16 mouse cellular contexts compared by ENCODE assay signal in genomic region chr4:134929536-134929935, GRCm38 (mm10). TPM values are rescaled to one million over a fixed set of nuclear protein-coding genes. Genes with fewer than 3 reads are reported as not detected.
DNase-seq lines count a peak whose midpoint lies in the region; ATAC-seq and TF ChIP-seq lines count a peak whose summit lies in the region.
"Had no signal": no experiment of that assay in that cellular context is flagged by ENCODE, and none has a peak within 500 bp of the region (broad histone marks: within the 10 kb centered on the region; RNA-seq: fewer than 3 reads in every experiment).

No protein-coding gene starts in this region.

- H3K4me3 ChIP-seq in erythroblast, embryonic 14.5 days (replicated peaks): peak overlapping the region; percentile 70
- no peak overlapping the region for H3K4me3 ChIP-seq in stomach, embryonic 15.5 days (replicated peaks)
- no peak overlapping the region for H3K4me3 ChIP-seq in stomach, postnatal 0 days (ENCODE audit: low read depth, low read length)
- no peak overlapping the region for H3K4me3 ChIP-seq in neural tube, embryonic 15.5 days (replicated peaks)

- WGBS in stomach, embryonic 15.5 days: 65% methylated on average over 4 of the region's 4 CpGs
- WGBS in stomach, postnatal 0 days: 82% methylated on average over 4 of the region's 4 CpGs
- 75% methylated on average over 4 of the region's 4 CpGs for WGBS in neural tube, embryonic 15.5 days

- no peak overlapping the region for H3K4me2 ChIP-seq in stomach, embryonic 15.5 days
- no peak overlapping the region for H3K4me2 ChIP-seq in stomach, postnatal 0 days (replicated peaks; ENCODE audit: low read depth)
- no peak overlapping the region for H3K4me2 ChIP-seq in neural tube, embryonic 15.5 days

- DNase-seq in stomach, postnatal 0 days (ENCODE audit: low spot score): no peak
- DNase-seq in induced T-regulatory cell, adult 2 months (ENCODE audit: low read depth): peak; percentile 50
- DNase-seq in T-cell, adult 2 months (ENCODE audit: low spot score): no peak
- DNase-seq: cerebellum, adult 2 months; heart, adult 11 months; right cerebral cortex, postnatal 14 days had no signal

- ATAC-seq in erythroblast, adult 5-6 weeks (replicated peaks; ENCODE audit: low FRiP score, poor library complexity, severe bottlenecking): no peak
- ATAC-seq in stomach, embryonic 15.5 days (ENCODE audit: insufficient read depth, low FRiP score, low read depth): no peak
- no peak for ATAC-seq in stomach, postnatal 0 days (ENCODE audit: low FRiP score, low TSS enrichment)
- ATAC-seq in neutrophil, adult 5-6 weeks (ENCODE audit: extremely low read depth, insufficient number of reproducible peaks, low FRiP score, poor library complexity, severe bottlenecking): 0 out of 2 replicates have a peak, but pooled peaks have one; percentile 5
- no peak for ATAC-seq in neural tube, embryonic 15.5 days (ENCODE audit: low FRiP score)
- ATAC-seq: intestine, postnatal 0 days had no signal

- H3K9ac ChIP-seq in stomach, embryonic 15.5 days: no peak overlapping the region
- no peak overlapping the region for H3K9ac ChIP-seq in stomach, postnatal 0 days (ENCODE audit: low read length)
- no peak overlapping the region for H3K9ac ChIP-seq in neural tube, embryonic 15.5 days (replicated peaks)
- H3K9ac ChIP-seq: forebrain, embryonic 12.5 days; lung, embryonic 15.5 days had no signal

- TF ChIP-seq EP300 in stomach, postnatal 0 days (optimal IDR thresholded peaks at IDR 0.05): no peak

- no peaks in the 10 kb centered on the region for H3K9me3 ChIP-seq in erythroblast, embryonic 14.5 days (ENCODE audit: control insufficient read depth, low read length)
- no peaks in the 10 kb centered on the region for H3K9me3 ChIP-seq in stomach, embryonic 15.5 days
- no peaks in the 10 kb centered on the region for H3K9me3 ChIP-seq in stomach, postnatal 0 days (ENCODE audit: control insufficient read depth, low read length)
- H3K9me3 ChIP-seq in neural tube, embryonic 15.5 days (replicated peaks): no peaks in the 10 kb centered on the region
- H3K9me3 ChIP-seq: embryonic facial prominence, embryonic 10.5 days; forebrain, embryonic 12.5 days; lung, embryonic 15.5 days; midbrain, embryonic 13.5 days had no signal

- peaks cover 87% of the 10 kb centered on the region for H3K36me3 ChIP-seq in erythroblast, embryonic 14.5 days (ENCODE audit: control insufficient read depth)
- H3K36me3 ChIP-seq in stomach, embryonic 15.5 days: peaks cover 36% of the 10 kb centered on the region
- H3K36me3 ChIP-seq in stomach, postnatal 0 days (ENCODE audit: control insufficient read depth, insufficient read depth, low read length): peaks cover 34% of the 10 kb centered on the region
- H3K36me3 ChIP-seq in neural tube, embryonic 15.5 days: peaks cover 54% of the 10 kb centered on the region

- no peaks in the 10 kb centered on the region for H3K27me3 ChIP-seq in erythroblast, embryonic 14.5 days (ENCODE audit: control insufficient read depth)
- H3K27me3 ChIP-seq in stomach, embryonic 15.5 days (replicated peaks): no peaks in the 10 kb centered on the region
- H3K27me3 ChIP-seq in stomach, postnatal 0 days (ENCODE audit: control insufficient read depth, insufficient read depth, low read length): no peaks in the 10 kb centered on the region
- H3K27me3 ChIP-seq in neural tube, embryonic 15.5 days (replicated peaks): no peaks in the 10 kb centered on the region
- H3K27me3 ChIP-seq: forebrain, embryonic 12.5 days; lung, embryonic 15.5 days; midbrain, embryonic 13.5 days had no signal

- peaks cover 72% of the 10 kb centered on the region for H3K4me1 ChIP-seq in erythroblast, embryonic 14.5 days (ENCODE audit: control insufficient read depth)
- peaks cover 12% of the 10 kb centered on the region for H3K4me1 ChIP-seq in stomach, embryonic 15.5 days
- H3K4me1 ChIP-seq in stomach, postnatal 0 days (replicated peaks; ENCODE audit: control insufficient read depth, insufficient read depth): peaks cover 2% of the 10 kb centered on the region; the same call in 1 of the 2 replicates
- H3K4me1 ChIP-seq in neural tube, embryonic 15.5 days: peaks cover 41% of the 10 kb centered on the region

- H3K27ac ChIP-seq in stomach, embryonic 15.5 days: 0 out of 2 replicates have a peak overlapping the region, but pooled peaks have one; percentile 69
- H3K27ac ChIP-seq in stomach, postnatal 0 days (replicated peaks): no peak overlapping the region
- H3K27ac ChIP-seq in neural tube, embryonic 15.5 days (replicated peaks): no peak overlapping the region
- H3K27ac ChIP-seq: embryonic facial prominence, embryonic 10.5 days; forebrain, embryonic 12.5 days had no signal

- no peak for TF ChIP-seq CTCF in stomach, postnatal 0 days (IDR thresholded peaks at IDR 0.05; ENCODE audit: low read depth)

RNA-seq across cellular contexts. Expression of gene Syf2, which starts 1.2 kb away (rescaled TPM):
- polyA plus RNA-seq in erythroblast, embryonic 14.5 days (2012): 10.1 and 17.9 TPM in 2 replicates
- total RNA-seq in erythroblast, adult 5-6 weeks (2015; ENCODE audit: low replicate concordance): 103 and 110 TPM in 2 replicates
- total RNA-seq in erythroblast, adult 5-6 weeks (2017; ENCODE audit: low replicate concordance): 291 and 294 TPM in 2 replicates
- polyA plus RNA-seq in stomach, embryonic 15.5 days (2015; fragmentation: Nextera tagmentation; extraction: Ambion mirVana): 65.2 and 70.2 TPM in 2 replicates
- 74.1 and 77.9 TPM in 2 replicates for polyA plus RNA-seq in stomach, postnatal 0 days (2015; fragmentation: Nextera tagmentation; extraction: Ambion mirVana)
- 473 and 479 TPM in 2 replicates for total RNA-seq in neutrophil, adult 5-6 weeks (2017)
- 55.7 and 62.0 TPM in 2 replicates for polyA plus RNA-seq in neural tube, embryonic 15.5 days (2015; fragmentation: Nextera tagmentation; extraction: Ambion mirVana)

RNA-seq across cellular contexts. Expression of gene Rsrp1, which starts 6.1 kb away (rescaled TPM):
- 62.6 and 71.3 TPM in 2 replicates for polyA plus RNA-seq in erythroblast, embryonic 14.5 days (2012)
- total RNA-seq in erythroblast, adult 5-6 weeks (2015; ENCODE audit: low replicate concordance): 2,585 and 2,588 TPM in 2 replicates
- total RNA-seq in erythroblast, adult 5-6 weeks (2017; ENCODE audit: low replicate concordance): 1,104 and 1,368 TPM in 2 replicates
- 500 and 512 TPM in 2 replicates for polyA plus RNA-seq in stomach, embryonic 15.5 days (2015; fragmentation: Nextera tagmentation; extraction: Ambion mirVana)
- polyA plus RNA-seq in stomach, postnatal 0 days (2015; fragmentation: Nextera tagmentation; extraction: Ambion mirVana): 278 and 283 TPM in 2 replicates
- total RNA-seq in neutrophil, adult 5-6 weeks (2017): 622 and 656 TPM in 2 replicates
- 460 and 502 TPM in 2 replicates for polyA plus RNA-seq in neural tube, embryonic 15.5 days (2015; fragmentation: Nextera tagmentation; extraction: Ambion mirVana)

RNA-seq across cellular contexts. Expression of gene Tmem50a, which starts 14.7 kb away (rescaled TPM):
- 1.0 and 1.2 TPM in 2 replicates for polyA plus RNA-seq in erythroblast, embryonic 14.5 days (2012)
- 150 and 151 TPM in 2 replicates for total RNA-seq in erythroblast, adult 5-6 weeks (2015; ENCODE audit: low replicate concordance)
- 200 and 208 TPM in 2 replicates for total RNA-seq in erythroblast, adult 5-6 weeks (2017; ENCODE audit: low replicate concordance)
- polyA plus RNA-seq in stomach, embryonic 15.5 days (2015; fragmentation: Nextera tagmentation; extraction: Ambion mirVana): 167 and 170 TPM in 2 replicates
- polyA plus RNA-seq in stomach, postnatal 0 days (2015; fragmentation: Nextera tagmentation; extraction: Ambion mirVana): 187 and 193 TPM in 2 replicates
- 292 TPM in 2 replicates for total RNA-seq in neutrophil, adult 5-6 weeks (2017)
- polyA plus RNA-seq in neural tube, embryonic 15.5 days (2015; fragmentation: Nextera tagmentation; extraction: Ambion mirVana): 198 and 218 TPM in 2 replicates

Comparison
In these comparisons a context has a peak if more than half of its experiments do, and no peak if none do; other contexts are left out.
1. RNA of gene Tmem50a, which starts 14.7 kb away (polyA plus RNA-seq): 198 to 218 TPM in neural tube, embryonic 15.5 days, 187 to 193 TPM in stomach, postnatal 0 days and 167 to 170 TPM in stomach, embryonic 15.5 days; 1.0 to 1.2 TPM in erythroblast, embryonic 14.5 days; every median in the first group is over 10 times any median in the second.